Mouse (Mus musculus) midbrain, embryonic 11.5 days (tissue): Measurements from ENCODE around the gene Cops4. TPM values are rescaled to one million over a fixed set of nuclear protein-coding genes. Genes with fewer than 3 reads are reported as not detected.

ENCODE experiments used
- ATAC-seq: fragments of 200-750 bp; cut with Nextera tagmentation; 2 replicates; pipeline ENCODE4 v1.8.0; 2017; ENCODE audit warnings: moderate TSS enrichment, moderate library complexity; ENCODE audit not compliant: low FRiP score
- DNase-seq: peaks from one replicate; pipeline ENCODE4 v3.0.0; 2015; ENCODE audit warnings: low spot score; ENCODE audit errors: missing footprints
- H3K27ac ChIP-seq: fragments of 300-500 bp; sonication (generic); 2 replicates; pipeline ENCODE4 v1.5.1; 2014; ENCODE audit warnings: low read depth, low read length
- H3K27me3 ChIP-seq: fragments of 300-500 bp; sonication (generic); 2 replicates; pipeline ENCODE4 v1.6.1; 2014; ENCODE audit warnings: mild to moderate bottlenecking, low read length, moderate library complexity, mixed read lengths; ENCODE audit not compliant: control insufficient read depth, insufficient read depth
- H3K36me3 ChIP-seq: fragments of 300-500 bp; sonication (generic); 2 replicates; pipeline ENCODE4 v1.6.1; 2014; ENCODE audit warnings: mild to moderate bottlenecking, low read length, moderate library complexity, mixed read lengths; ENCODE audit not compliant: control insufficient read depth, insufficient read depth
- H3K4me1 ChIP-seq: fragments of 300-500 bp; sonication (generic); 2 replicates; pipeline ENCODE4 v1.6.1; 2014; ENCODE audit warnings: low read length; ENCODE audit not compliant: control insufficient read depth, insufficient read depth
- H3K4me2 ChIP-seq: fragments of 300-500 bp; sonication (generic); 2 replicates; pipeline ENCODE4 v1.6.1; 2014; ENCODE audit warnings: mild to moderate bottlenecking, moderate library complexity
- H3K4me3 ChIP-seq: fragments of 300-500 bp; sonication (generic); 2 replicates; pipeline ENCODE4 v1.5.1; 2014; ENCODE audit warnings: low read depth, low read length
- H3K9ac ChIP-seq: fragments of 300-500 bp; sonication (generic); 2 replicates; pipeline ENCODE4 v1.6.1; 2014; ENCODE audit warnings: low read length
- H3K9me3 ChIP-seq: fragments of 300-500 bp; sonication (generic); 2 replicates; pipeline ENCODE4 v1.6.1; 2016; ENCODE audit warnings: low read length; ENCODE audit not compliant: control insufficient read depth
- WGBS: fragments of 180-500 bp; shearing (Covaris S2); extraction: QIAGEN DNeasy Blood & Tissue Kit; methylation state at CpG from one replicate; pipeline ENCODE4 v1.1.7; 2014; 5-methylcytosine and 5-hydroxymethylcytosine counted together
- polyA plus RNA-seq: library from polyadenylated mRNA; unstranded; fragments of >200 nt; fragmentation: Nextera tagmentation; extraction: Ambion mirVana; gene quantifications from 2 replicates; pipeline ENCODE4 v1.2.1, GENCODE M21; 2014

Gene Cops4
- polyA plus RNA-seq, 1 experiment from 2014 or later = 242 TPM

DNA sequence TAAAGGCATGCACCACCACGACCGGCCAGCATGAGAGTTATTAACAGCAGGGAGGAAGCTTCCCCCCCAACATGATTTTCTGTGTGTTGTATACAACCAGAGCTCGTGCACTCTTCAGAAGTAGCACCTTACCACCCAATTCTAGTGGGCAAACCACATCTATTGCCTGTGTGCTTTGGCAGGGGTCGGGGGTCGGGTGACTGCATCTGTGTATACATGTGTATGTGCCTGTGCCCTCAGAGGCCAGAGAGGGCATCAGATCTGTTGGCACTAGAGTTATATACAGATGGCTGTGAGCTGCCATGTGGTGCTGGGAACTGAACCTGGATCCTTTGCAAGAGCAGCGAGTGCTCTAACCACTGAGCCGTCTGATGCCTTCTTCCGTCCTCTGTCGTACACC lies 6.8 kb downstream of the Cops4 start:
- no peak overlapping the region for H3K9ac ChIP-seq
- no peaks in the 10 kb centered on the region for H3K9me3 ChIP-seq
- ATAC-seq (no peak), DNase-seq (peak; percentile 23)
- H3K36me3 ChIP-seq = peaks cover 1% of the 10 kb centered on the region; the same call in 1 of the 2 replicates
- no peak overlapping the region for H3K4me3 ChIP-seq
- no peaks in the 10 kb centered on the region for H3K4me1 ChIP-seq
- 94% methylated on average over 9 of the region's 9 CpGs for WGBS
- no peak overlapping the region for H3K4me2 ChIP-seq
- H3K27me3 ChIP-seq = no peaks in the 10 kb centered on the region
- H3K27ac ChIP-seq = no peak overlapping the region

DNA sequence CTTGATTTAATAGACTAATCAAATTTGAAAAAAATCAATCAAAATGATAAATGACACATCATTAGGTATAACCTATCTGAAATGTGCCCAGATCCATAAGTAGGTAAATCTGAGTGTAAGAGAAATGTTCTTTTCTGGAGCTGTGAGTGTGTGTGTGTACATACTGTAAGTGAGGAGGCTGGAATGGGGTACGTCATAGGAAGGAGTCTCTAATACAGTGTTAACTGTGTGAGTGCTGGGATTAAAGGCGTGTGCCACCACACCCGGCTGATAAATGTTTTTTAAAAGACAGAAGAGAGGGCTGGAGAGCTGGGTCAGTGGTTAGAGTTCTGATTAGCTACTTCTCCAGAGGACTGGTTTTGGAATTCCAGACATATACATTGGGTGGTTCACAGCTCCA lies 7.5 kb downstream of the Cops4 start:
- no peak overlapping the region for H3K27ac ChIP-seq
- DNase-seq = peak; percentile 14
- H3K4me1 ChIP-seq = no peaks in the 10 kb centered on the region
- no peak overlapping the region for H3K9ac ChIP-seq
- ATAC-seq = no peak
- no peaks in the 10 kb centered on the region for H3K27me3 ChIP-seq
- no peak overlapping the region for H3K4me2 ChIP-seq
- WGBS = 97% methylated on average over 3 of the region's 3 CpGs
- H3K9me3 ChIP-seq = no peaks in the 10 kb centered on the region
- no peak overlapping the region for H3K4me3 ChIP-seq
- peaks cover 3% of the 10 kb centered on the region; the same call in 1 of the 2 replicates for H3K36me3 ChIP-seq

DNA sequence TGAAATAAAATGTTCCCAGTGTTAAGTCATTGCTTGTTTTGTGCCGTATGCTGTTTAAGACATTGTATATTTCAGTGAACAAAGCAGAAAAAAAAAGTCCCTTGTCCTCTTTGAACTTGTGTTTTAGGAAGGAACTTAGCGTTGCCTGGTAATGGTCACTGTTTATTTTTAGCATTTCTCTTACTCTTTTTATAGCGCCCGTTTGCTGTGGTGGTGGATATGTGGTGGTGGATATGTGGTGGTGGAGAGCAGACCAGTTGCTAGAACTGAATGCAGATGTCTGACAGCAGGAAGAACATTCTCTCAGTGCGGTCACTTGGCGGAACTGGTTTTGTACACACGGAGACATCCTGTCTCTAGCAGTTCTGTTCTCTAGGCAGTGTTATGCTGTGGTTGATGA lies 8.1 kb downstream of the Cops4 start:
- H3K4me2 ChIP-seq = no peak overlapping the region
- 87% methylated on average over 7 of the region's 7 CpGs for WGBS
- H3K9me3 ChIP-seq = no peaks in the 10 kb centered on the region
- ATAC-seq (no peak), DNase-seq (peak; percentile 17)
- H3K4me3 ChIP-seq = no peak overlapping the region
- no peaks in the 10 kb centered on the region for H3K4me1 ChIP-seq
- H3K27ac ChIP-seq = no peak overlapping the region
- H3K27me3 ChIP-seq = no peaks in the 10 kb centered on the region
- no peak overlapping the region for H3K9ac ChIP-seq
- H3K36me3 ChIP-seq = peaks cover 7% of the 10 kb centered on the region; the same call in 1 of the 2 replicates

DNA sequence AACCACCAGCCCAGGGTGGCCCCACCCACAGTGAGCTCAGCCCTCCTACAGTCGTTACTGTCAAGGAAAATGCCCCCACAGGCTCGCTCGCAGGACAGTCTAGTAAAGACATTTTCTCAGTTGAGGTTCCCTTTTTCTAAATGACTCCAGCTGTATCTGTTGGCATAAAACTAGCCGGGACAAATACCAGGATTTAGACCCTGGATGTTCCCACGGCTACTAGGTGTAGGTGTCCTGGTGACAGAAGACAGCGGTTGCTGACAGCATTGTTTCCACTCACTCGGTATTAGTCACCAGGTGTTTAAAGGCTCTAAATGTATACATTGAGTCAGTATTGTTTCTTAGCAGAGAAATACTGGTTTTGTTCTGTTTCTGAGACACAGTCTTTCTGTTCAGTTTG lies 17.7 kb downstream of the Cops4 start:
- no peak overlapping the region for H3K4me2 ChIP-seq
- H3K9ac ChIP-seq = no peak overlapping the region
- H3K4me1 ChIP-seq = no peaks in the 10 kb centered on the region
- ATAC-seq = no peak
- H3K9me3 ChIP-seq = no peaks in the 10 kb centered on the region
- H3K36me3 ChIP-seq = peaks cover 18% of the 10 kb centered on the region
- DNase-seq = peak; percentile 64
- no peak overlapping the region for H3K27ac ChIP-seq
- no peaks in the 10 kb centered on the region for H3K27me3 ChIP-seq
- 87% methylated on average over 7 of the region's 7 CpGs for WGBS
- H3K4me3 ChIP-seq = no peak overlapping the region

GRCm38 (mm10) chr5:100536638-100537037 lies 18.5 kb downstream of the Cops4 start:
- H3K27ac ChIP-seq = no peak overlapping the region
- WGBS = 93% methylated on average over 3 of the region's 3 CpGs
- no peaks in the 10 kb centered on the region for H3K9me3 ChIP-seq
- no peaks in the 10 kb centered on the region for H3K4me1 ChIP-seq
- H3K27me3 ChIP-seq = no peaks in the 10 kb centered on the region
- peak; percentile 83 for DNase-seq
- no peak overlapping the region for H3K4me2 ChIP-seq
- no peak overlapping the region for H3K9ac ChIP-seq
- H3K4me3 ChIP-seq = no peak overlapping the region
- no peak for ATAC-seq
- H3K36me3 ChIP-seq = peaks cover 15% of the 10 kb centered on the region

DNA sequence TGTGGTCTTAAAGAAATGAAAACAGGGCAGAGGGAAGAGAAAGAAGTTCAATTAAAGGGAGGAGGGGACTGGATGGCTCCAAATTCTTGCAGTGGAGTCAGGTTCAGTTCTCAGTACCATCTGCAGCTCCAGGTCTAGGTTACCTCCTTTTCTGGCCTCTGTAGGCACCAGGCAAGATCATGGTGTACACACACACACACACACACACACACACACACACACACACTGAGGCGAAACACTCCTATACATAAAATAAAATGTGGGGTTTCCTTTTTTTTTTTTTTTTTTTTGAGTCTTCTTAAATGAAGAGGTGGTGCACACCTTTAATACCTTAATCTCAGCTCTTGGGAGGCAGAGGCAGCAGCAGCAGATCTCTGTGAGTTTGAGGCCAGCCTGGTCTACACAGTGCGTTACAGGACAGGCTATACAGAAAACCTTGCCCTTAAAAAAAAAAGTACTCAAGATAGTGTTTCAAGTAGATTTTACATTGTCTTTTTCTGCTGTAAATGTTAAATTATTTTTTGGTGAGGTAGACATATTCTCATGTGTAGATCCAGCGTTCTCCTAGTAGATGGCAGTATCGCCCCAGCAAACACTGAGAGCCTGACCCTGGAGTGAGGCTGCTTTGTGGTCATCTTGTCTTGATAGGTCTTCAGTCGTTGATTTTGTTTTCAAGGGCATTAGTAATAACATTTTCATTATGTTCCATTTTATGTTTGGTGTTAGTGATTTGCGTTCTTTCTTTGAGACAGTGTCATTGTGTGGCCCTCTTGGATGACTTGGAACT lies 28.4 kb downstream of the Cops4 start:
- H3K27me3 ChIP-seq = no peaks in the 10 kb centered on the region
- H3K4me1 ChIP-seq = no peaks in the 10 kb centered on the region
- no peaks in the 10 kb centered on the region for H3K9me3 ChIP-seq
- H3K9ac ChIP-seq = no peak overlapping the region
- H3K4me3 ChIP-seq = no peak overlapping the region
- H3K4me2 ChIP-seq = no peak overlapping the region
- peaks cover 21% of the 10 kb centered on the region for H3K36me3 ChIP-seq
- no peak overlapping the region for H3K27ac ChIP-seq
- DNase-seq = peak; percentile 73
- ATAC-seq = no peak
- 93% methylated on average over 6 of the region's 6 CpGs for WGBS

DNA sequence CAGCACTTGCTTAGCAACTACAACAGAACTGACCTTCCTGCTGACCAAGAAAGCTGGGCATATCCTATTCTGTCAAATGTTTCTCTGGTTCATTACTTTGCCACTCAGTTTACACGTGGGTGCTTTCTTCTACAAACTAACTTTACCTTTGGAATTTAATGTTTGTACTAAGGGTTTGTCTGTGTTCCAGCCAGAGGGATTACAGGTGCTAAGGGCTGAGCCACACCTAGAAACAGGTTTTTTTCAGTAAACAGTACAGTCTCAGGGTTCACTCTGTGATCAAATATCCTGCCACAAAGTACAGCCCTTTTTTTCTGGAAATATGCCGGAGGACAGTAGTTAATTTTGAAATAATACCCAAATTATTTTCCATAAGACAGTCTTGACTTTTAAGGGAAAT lies 30.1 kb downstream of the Cops4 start:
- no peak overlapping the region for H3K27ac ChIP-seq
- H3K4me1 ChIP-seq = no peaks in the 10 kb centered on the region
- 93% methylated on average over 2 of the region's 2 CpGs for WGBS
- H3K27me3 ChIP-seq = no peaks in the 10 kb centered on the region
- peaks cover 18% of the 10 kb centered on the region; the same call in 1 of the 2 replicates for H3K36me3 ChIP-seq
- ATAC-seq (no peak), DNase-seq (peak; percentile 69)
- H3K4me3 ChIP-seq = no peak overlapping the region
- H3K9me3 ChIP-seq = no peaks in the 10 kb centered on the region
- H3K4me2 ChIP-seq = no peak overlapping the region
- no peak overlapping the region for H3K9ac ChIP-seq

DNA sequence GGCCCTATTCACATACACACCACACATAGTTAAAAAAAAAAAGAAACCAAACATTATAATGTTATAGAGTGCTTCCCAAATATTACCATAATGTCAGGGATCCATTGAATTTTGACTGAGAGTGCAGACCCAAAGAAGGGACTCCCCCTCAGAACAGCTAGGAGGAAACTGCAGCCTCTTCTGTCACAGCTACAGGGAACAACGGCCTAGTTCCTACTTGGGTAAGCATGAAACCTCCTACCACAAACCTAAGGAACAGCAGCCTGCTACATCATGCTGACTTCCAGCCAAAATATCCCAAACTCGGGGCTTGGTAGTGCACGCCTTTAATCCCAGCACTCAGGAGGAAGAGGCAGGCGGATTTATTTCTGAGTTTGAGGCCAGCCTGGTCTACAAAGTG lies 31.2 kb downstream of the Cops4 start:
- no peak overlapping the region for H3K4me3 ChIP-seq
- DNase-seq (peak; percentile 26), ATAC-seq (no peak)
- H3K27me3 ChIP-seq = no peaks in the 10 kb centered on the region
- H3K4me2 ChIP-seq = no peak overlapping the region
- 94% methylated on average over 4 of the region's 4 CpGs for WGBS
- H3K27ac ChIP-seq = no peak overlapping the region
- H3K36me3 ChIP-seq = peaks cover 15% of the 10 kb centered on the region; the same call in 1 of the 2 replicates
- no peak overlapping the region for H3K9ac ChIP-seq
- H3K9me3 ChIP-seq = no peaks in the 10 kb centered on the region
- no peaks in the 10 kb centered on the region for H3K4me1 ChIP-seq

- H3K27me3 ChIP-seq = no peaks in the 10 kb centered on the region
- no peak overlapping the region for H3K4me2 ChIP-seq
- no peaks in the 10 kb centered on the region for H3K4me1 ChIP-seq
- H3K9ac ChIP-seq = no peak overlapping the region
- H3K9me3 ChIP-seq = no peaks in the 10 kb centered on the region
- peaks cover 15% of the 10 kb centered on the region; the same call in 1 of the 2 replicates for H3K36me3 ChIP-seq
- DNase-seq (no peak), ATAC-seq (no peak)
- no peak overlapping the region for H3K27ac ChIP-seq
- H3K4me3 ChIP-seq = no peak overlapping the region
- 90% methylated on average over 1 of the region's 1 CpGs for WGBS
These were observed 32.0 kb downstream of the Cops4 start for GRCm38 (mm10) chr5:100550151-100550550.
